Mouse (Mus musculus) C2C12 (cell line): ENCODE results near the gene Urah.

Experiments used
- CEBPB ChIP-seq: IDR thresholded peaks from one replicate; pipeline ENCODE4 v1.6.1; 2011; ENCODE audit warnings: low read depth, mild to moderate bottlenecking, control low read depth, moderate library complexity
- CTCF ChIP-seq: IDR thresholded peaks from one replicate; pipeline ENCODE4 v1.5.1; 2011; ENCODE audit not compliant: control insufficient read depth, insufficient read depth, insufficient read length
- FOSL1 ChIP-seq: IDR thresholded peaks from one replicate; pipeline ENCODE4 v1.8.0; 2011; ENCODE audit warnings: mild to moderate bottlenecking, low read length; ENCODE audit not compliant: poor library complexity, insufficient read depth, severe bottlenecking
- MAX ChIP-seq: IDR thresholded peaks from one replicate; pipeline ENCODE4 v1.6.1; 2011; ENCODE audit warnings: mild to moderate bottlenecking, control low read depth
- MYOD1 ChIP-seq: IDR thresholded peaks from one replicate; pipeline ENCODE4 v1.6.1; 2011; ENCODE audit warnings: low read depth; ENCODE audit not compliant: control insufficient read depth, insufficient read length
- MYOG ChIP-seq: IDR thresholded peaks from one replicate; pipeline ENCODE4 v1.6.1; 2011; ENCODE audit not compliant: control insufficient read depth, insufficient read length; ENCODE audit errors: extremely low read depth
- USF1 ChIP-seq: IDR thresholded peaks from one replicate; pipeline ENCODE4 v1.6.1; 2011; ENCODE audit warnings: low read depth, mild to moderate bottlenecking, control low read depth, moderate library complexity

DNA sequence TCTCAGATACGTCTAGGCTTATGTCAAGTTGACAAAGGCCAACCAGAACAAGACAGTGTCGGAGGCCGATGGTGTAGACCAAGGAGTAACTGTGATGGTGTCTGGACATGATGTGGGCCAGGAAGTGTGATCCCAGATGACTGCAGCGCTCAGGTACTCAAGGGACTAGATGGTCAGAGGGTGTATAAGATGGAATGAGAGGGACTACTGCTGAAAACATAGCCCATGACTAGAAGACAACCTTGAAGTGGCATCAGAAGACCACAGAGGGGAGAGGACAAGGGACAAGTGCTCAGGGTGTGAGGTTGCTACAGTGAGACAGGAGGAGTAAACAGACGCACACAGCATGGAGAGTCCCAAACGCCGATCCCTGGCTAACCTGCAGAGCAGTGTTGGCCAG lies 9.0 kb downstream of the Urah start:
- TF ChIP-seq MYOG: no peak
- no peak for TF ChIP-seq CTCF
- TF ChIP-seq USF1: no peak
- TF ChIP-seq MAX: no peak
- no peak for TF ChIP-seq FOSL1
- no peak for TF ChIP-seq MYOD1
- no peak for TF ChIP-seq CEBPB
